ENCODE assay signal across 9 mouse cellular contexts in the genomic region with DNA sequence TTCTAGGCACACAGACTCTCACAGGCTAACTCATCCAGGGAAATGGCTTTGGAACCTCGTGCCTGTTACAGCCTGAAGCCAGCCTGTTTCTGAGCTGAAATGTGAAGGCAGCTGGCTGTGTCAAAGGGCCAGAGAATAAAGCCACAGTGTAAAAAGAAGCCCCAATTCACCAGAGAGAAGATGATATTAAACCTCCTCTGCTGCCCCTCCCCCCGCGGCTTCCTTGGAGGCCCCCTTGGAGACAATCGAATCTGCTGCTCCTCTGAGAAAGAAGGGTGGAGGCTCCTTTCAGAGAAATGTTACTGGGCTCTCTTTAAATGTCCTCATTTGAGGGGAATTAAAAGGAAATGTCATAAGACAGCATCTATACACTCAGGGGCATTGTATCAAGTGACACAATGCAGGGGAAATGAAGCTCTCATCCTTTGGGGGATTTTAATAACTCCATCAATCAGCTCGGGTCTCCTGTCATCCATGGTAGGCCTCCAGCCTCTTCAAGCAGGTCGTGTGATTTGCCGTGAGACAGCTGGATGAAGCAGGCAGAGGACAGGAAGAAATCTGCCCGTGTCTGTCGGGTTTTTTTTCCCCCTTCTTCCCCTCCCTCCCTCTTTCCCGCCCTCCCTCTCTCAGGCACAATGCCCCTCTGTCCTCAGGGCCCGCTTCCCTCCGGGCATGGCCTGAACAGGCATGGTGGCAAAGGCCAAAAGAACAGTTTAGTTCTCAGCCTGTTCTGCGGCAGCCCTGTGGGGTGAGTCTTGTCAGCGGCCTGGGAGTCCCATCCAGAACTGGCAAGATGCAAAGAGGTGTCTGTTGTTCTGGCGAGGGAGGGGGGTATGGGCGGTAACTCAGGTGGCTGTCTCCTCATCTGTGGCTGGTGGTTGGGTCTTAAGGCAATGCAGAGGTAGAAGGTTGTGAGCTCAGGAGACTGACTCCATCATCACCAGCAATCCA.
DNase-seq lines count a peak whose midpoint lies in the region; ATAC-seq lines count a peak whose summit lies in the region.
"Had no signal": no experiment of that assay in that cellular context is flagged by ENCODE, and none has a peak within 500 bp of the region (broad histone marks: within the 10 kb centered on the region; RNA-seq: fewer than 3 reads in every experiment).

No protein-coding gene starts in this region.

- H3K27me3 ChIP-seq in hindbrain, embryonic 15.5 days = no peaks in the 10 kb centered on the region
- H3K27me3 ChIP-seq in neural tube, embryonic 14.5 days (ENCODE audit: control insufficient read depth, insufficient read depth, low read length) = no peaks in the 10 kb centered on the region
- H3K27me3 ChIP-seq: limb, embryonic 15.5 days had no signal

- H3K27ac ChIP-seq in hindbrain, embryonic 15.5 days (replicated peaks) = peak overlapping the region; percentile 30; the same call in 1 of the 2 replicates
- 0 out of 2 replicates have a peak overlapping the region, but pooled peaks have one; percentile 16 for H3K27ac ChIP-seq in neural tube, embryonic 14.5 days (ENCODE audit: low read depth, low read length)
- H3K27ac ChIP-seq: limb, embryonic 15.5 days had no signal

- H3K9me3 ChIP-seq in hindbrain, embryonic 15.5 days = no peaks in the 10 kb centered on the region
- no peaks in the 10 kb centered on the region for H3K9me3 ChIP-seq in neural tube, embryonic 14.5 days (ENCODE audit: control insufficient read depth, low read length)
- H3K9me3 ChIP-seq: limb, embryonic 15.5 days had no signal

- H3K4me1 ChIP-seq in hindbrain, embryonic 15.5 days (replicated peaks) = peaks cover 28% of the 10 kb centered on the region
- no peaks in the 10 kb centered on the region; the same call in 1 of the 2 replicates for H3K4me1 ChIP-seq in neural tube, embryonic 14.5 days (ENCODE audit: control insufficient read depth, insufficient read depth, low read length)

- H3K9ac ChIP-seq in hindbrain, embryonic 15.5 days = no peak overlapping the region; the same call in 1 of the 2 replicates
- no peak overlapping the region for H3K9ac ChIP-seq in neural tube, embryonic 14.5 days (replicated peaks; ENCODE audit: low read depth, low read length)
- H3K9ac ChIP-seq: limb, embryonic 15.5 days had no signal

- no peaks in the 10 kb centered on the region for H3K36me3 ChIP-seq in hindbrain, embryonic 15.5 days
- H3K36me3 ChIP-seq in neural tube, embryonic 14.5 days (ENCODE audit: control insufficient read depth, insufficient read depth, low read length) = no peaks in the 10 kb centered on the region
- H3K36me3 ChIP-seq: limb, embryonic 15.5 days had no signal

- no peak overlapping the region for H3K4me2 ChIP-seq in hindbrain, embryonic 15.5 days
- H3K4me2 ChIP-seq in neural tube, embryonic 14.5 days (ENCODE audit: low read depth, low read length) = no peak overlapping the region
- H3K4me2 ChIP-seq: limb, embryonic 15.5 days had no signal

- DNase-seq in frontal cortex, postnatal 14 days (ENCODE audit: low spot score in 2 of 2) = no peak
- peak; percentile 41 for DNase-seq in right cerebral cortex, adult 18-20 months
- DNase-seq in right cerebral cortex, postnatal 36 days (ENCODE audit: low spot score in 2 of 2) = no peak
- DNase-seq in cerebellum, adult 11-12 months = no peak

- no peak overlapping the region for H3K4me3 ChIP-seq in hindbrain, embryonic 15.5 days
- H3K4me3 ChIP-seq in neural tube, embryonic 14.5 days (ENCODE audit: low read depth, low read length) = no peak overlapping the region
- H3K4me3 ChIP-seq: limb, embryonic 15.5 days had no signal

- ATAC-seq in frontal cortex, adult (ENCODE audit: low TSS enrichment) = 0 out of 2 replicates have a peak, but pooled peaks have one; percentile 20
- ATAC-seq in hindbrain, embryonic 15.5 days (ENCODE audit: low FRiP score, low read depth) = peak; percentile 52
- peak; percentile 63 for ATAC-seq in neural tube, embryonic 14.5 days (ENCODE audit: low read depth)
- ATAC-seq in monocyte, adult 5-6 weeks (replicated peaks; ENCODE audit: insufficient number of reproducible peaks, low FRiP score, low TSS enrichment, poor library complexity, severe bottlenecking) = no peak

- WGBS in hindbrain, embryonic 15.5 days = 11% methylated on average over 16 of the region's 16 CpGs
- WGBS in neural tube, embryonic 14.5 days = 14% methylated on average over 16 of the region's 16 CpGs
